Mouse (Mus musculus) lung, embryonic 14.5 days (tissue): ENCODE measurements around the gene Grin2a. TPM values are rescaled to one million over a fixed set of nuclear protein-coding genes. Genes with fewer than 3 reads are reported as not detected.

ENCODE experiments used
- ATAC-seq: fragments of 200-750 bp; cut with Nextera tagmentation; 2 replicates; pipeline ENCODE4 v1.8.0; 2017; ENCODE audit warnings: mild to moderate bottlenecking, moderate TSS enrichment, moderate library complexity; ENCODE audit not compliant: insufficient read depth
- DNase-seq: peaks from one replicate; pipeline ENCODE4 v3.0.0-alpha.2; 2015
- H3K27ac ChIP-seq: fragments of 300-500 bp; sonication (generic); 2 replicates; pipeline ENCODE4 v1.5.1; 2014; ENCODE audit warnings: low read depth, mild to moderate bottlenecking, moderate library complexity
- H3K27me3 ChIP-seq: fragments of 300-500 bp; sonication (generic); 2 replicates; pipeline ENCODE4 v1.6.1; 2014; ENCODE audit warnings: low read length, control low read depth; ENCODE audit not compliant: insufficient read depth
- H3K36me3 ChIP-seq: fragments of 300-500 bp; sonication (generic); 2 replicates; pipeline ENCODE4 v1.6.1; 2014; ENCODE audit warnings: control low read depth; ENCODE audit not compliant: insufficient read depth
- H3K4me1 ChIP-seq: fragments of 300-500 bp; sonication (generic); 2 replicates; pipeline ENCODE4 v1.6.1; 2014; ENCODE audit warnings: antibody characterized with exemption, control low read depth; ENCODE audit not compliant: insufficient read depth
- H3K4me2 ChIP-seq: fragments of 300-500 bp; sonication (generic); 2 replicates; pipeline ENCODE4 v1.6.1; 2014; ENCODE audit warnings: mild to moderate bottlenecking
- H3K4me3 ChIP-seq: fragments of 300-500 bp; sonication (generic); 2 replicates; pipeline ENCODE4 v1.5.1; 2014; ENCODE audit warnings: low read depth, low read length
- H3K9ac ChIP-seq: fragments of 300-500 bp; sonication (generic); 2 replicates; pipeline ENCODE4 v1.6.1; 2014
- H3K9me3 ChIP-seq: fragments of 300-500 bp; sonication (generic); 2 replicates; pipeline ENCODE4 v1.6.1; 2016; ENCODE audit warnings: low read depth, low read length, control low read depth
- CTCF ChIP-seq: IDR thresholded peaks from 2 replicates; pipeline ENCODE4 v1.5.1; 2016; ENCODE audit warnings: antibody characterized with exemption, low read depth
- WGBS: fragments of 180-500 bp; shearing (Covaris S2); extraction: QIAGEN DNeasy Blood & Tissue Kit; methylation state at CpG from one replicate; pipeline ENCODE4 v1.1.7; 2014; 5-methylcytosine and 5-hydroxymethylcytosine counted together
- polyA plus RNA-seq: library from polyadenylated mRNA; unstranded; fragments of >200 nt; fragmentation: Nextera tagmentation; extraction: Ambion mirVana; gene quantifications from 2 replicates; pipeline ENCODE4 v1.2.1, GENCODE M21; 2014

Grin2a gene
- polyA plus RNA-seq, 1 experiment from 2014 or later: 0.01 TPM

- H3K4me1 ChIP-seq: no peaks in the 10 kb centered on the region
Observed at GRCm38 (mm10) chr16:9607432-9607831, 387.9 kb downstream of the Grin2a start.

DNA sequence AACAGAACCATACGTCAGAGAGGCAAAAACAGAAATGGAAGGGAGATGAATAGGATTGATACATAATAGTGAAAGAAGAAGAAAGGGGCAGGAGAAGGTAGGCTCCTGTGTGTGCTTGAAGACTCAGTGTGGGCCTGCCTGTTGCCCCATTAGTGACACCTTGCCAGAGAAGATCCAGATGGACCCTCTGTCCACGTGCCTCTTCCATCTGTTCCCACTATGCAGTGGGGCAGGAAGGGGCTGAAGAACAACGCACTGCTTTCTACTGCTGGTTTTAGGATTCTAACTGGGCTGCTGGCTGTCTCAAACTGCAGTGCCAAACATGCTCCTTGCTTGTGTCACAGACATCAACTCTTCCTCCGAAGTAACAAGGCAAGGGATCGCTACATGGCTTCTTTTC lies 391.4 kb downstream of the Grin2a start:
- no peaks in the 10 kb centered on the region for H3K9me3 ChIP-seq
- 70% methylated on average over 5 of the region's 5 CpGs for WGBS
- no peak overlapping the region for H3K27ac ChIP-seq
- H3K9ac ChIP-seq: no peak overlapping the region
- no peaks in the 10 kb centered on the region for H3K4me1 ChIP-seq
- H3K4me3 ChIP-seq: no peak overlapping the region
- ATAC-seq (no peak), DNase-seq (no peak)
- no peak overlapping the region for H3K4me2 ChIP-seq
- no peaks in the 10 kb centered on the region for H3K27me3 ChIP-seq
- no peak for TF ChIP-seq CTCF
- H3K36me3 ChIP-seq: no peaks in the 10 kb centered on the region

More at GRCm38 (mm10) chr16:9607432-9607831, 387.9 kb downstream of the Grin2a start:
- Histone ChIP-seq H3K4me3 (no peak overlapping the region), H3K9me3 (no peaks in the 10 kb centered on the region), H3K36me3 (no peaks in the 10 kb centered on the region), H3K27ac (no peak overlapping the region), H3K27me3 (no peaks in the 10 kb centered on the region), H3K4me2 (no peak overlapping the region), H3K9ac (no peak overlapping the region)
- ATAC-seq (no peak), DNase-seq (no peak)
- no peak for TF ChIP-seq CTCF
- WGBS: 64% methylated on average over 2 of the region's 2 CpGs

- Histone ChIP-seq H3K36me3 (no peaks in the 10 kb centered on the region), H3K4me3 (no peak overlapping the region), H3K27me3 (no peaks in the 10 kb centered on the region), H3K4me2 (no peak overlapping the region), H3K9ac (no peak overlapping the region), H3K4me1 (no peaks in the 10 kb centered on the region), H3K27ac (no peak overlapping the region), H3K9me3 (no peaks in the 10 kb centered on the region)
- ATAC-seq (no peak), DNase-seq (no peak)
- no peak for TF ChIP-seq CTCF
- WGBS: 77% methylated on average over 2 of the region's 2 CpGs
Observed at GRCm38 (mm10) chr16:9602579-9602978, 392.8 kb downstream of the Grin2a start.

DNA sequence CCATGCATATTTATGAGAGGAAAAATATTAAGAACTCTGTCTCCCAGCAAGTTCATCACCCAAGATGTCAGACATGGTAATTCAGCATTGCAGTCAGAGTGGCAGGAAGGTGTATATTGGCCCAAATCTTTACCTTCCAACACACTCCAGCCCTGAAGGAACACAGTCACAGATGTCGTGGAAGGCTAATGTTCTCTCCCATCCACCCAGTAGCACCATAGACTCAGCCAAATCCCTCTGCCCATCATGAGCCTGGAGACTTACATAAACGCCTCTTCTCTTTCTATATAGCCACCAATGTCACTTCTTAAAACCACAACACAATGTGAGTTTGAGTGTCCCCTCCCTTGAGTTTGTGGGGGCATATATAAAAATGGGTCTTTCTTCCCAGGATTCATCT lies 406.2 kb downstream of the Grin2a start:
- WGBS: 71% methylated on average over 2 of the region's 2 CpGs
- no peaks in the 10 kb centered on the region for H3K27me3 ChIP-seq

GRCm38 (mm10) chr16:9588431-9588830 lies 406.9 kb downstream of the Grin2a start:
- Histone ChIP-seq H3K9me3 (no peaks in the 10 kb centered on the region), H3K27me3 (no peaks in the 10 kb centered on the region), H3K27ac (no peak overlapping the region), H3K4me2 (no peak overlapping the region), H3K36me3 (no peaks in the 10 kb centered on the region), H3K9ac (no peak overlapping the region), H3K4me3 (no peak overlapping the region), H3K4me1 (no peaks in the 10 kb centered on the region)
- ATAC-seq (no peak), DNase-seq (no peak)
- no peak for TF ChIP-seq CTCF
- WGBS: 61% methylated on average over 3 of the region's 3 CpGs

More for the DNA sequence above, 406.2 kb downstream of the Grin2a start:
- Histone ChIP-seq H3K4me3 (no peak overlapping the region), H3K9me3 (no peaks in the 10 kb centered on the region), H3K27ac (no peak overlapping the region), H3K4me1 (no peaks in the 10 kb centered on the region), H3K4me2 (no peak overlapping the region), H3K9ac (no peak overlapping the region), H3K36me3 (no peaks in the 10 kb centered on the region)
- DNase-seq (no peak), ATAC-seq (no peak)
- no peak for TF ChIP-seq CTCF

- H3K4me2 ChIP-seq: no peak overlapping the region
- H3K27me3 ChIP-seq: no peaks in the 10 kb centered on the region
- H3K4me1 ChIP-seq: no peaks in the 10 kb centered on the region
- DNase-seq: no peak
- H3K9me3 ChIP-seq: no peaks in the 10 kb centered on the region
- ATAC-seq: no peak
- H3K4me3 ChIP-seq: no peak overlapping the region
- no peak overlapping the region for H3K9ac ChIP-seq
- TF ChIP-seq CTCF: no peak
- no peak overlapping the region for H3K27ac ChIP-seq
- H3K36me3 ChIP-seq: no peaks in the 10 kb centered on the region
- WGBS: 69% methylated on average over 2 of the region's 2 CpGs
Observed at GRCm38 (mm10) chr16:9583981-9584380, 411.4 kb downstream of the Grin2a start.

DNA sequence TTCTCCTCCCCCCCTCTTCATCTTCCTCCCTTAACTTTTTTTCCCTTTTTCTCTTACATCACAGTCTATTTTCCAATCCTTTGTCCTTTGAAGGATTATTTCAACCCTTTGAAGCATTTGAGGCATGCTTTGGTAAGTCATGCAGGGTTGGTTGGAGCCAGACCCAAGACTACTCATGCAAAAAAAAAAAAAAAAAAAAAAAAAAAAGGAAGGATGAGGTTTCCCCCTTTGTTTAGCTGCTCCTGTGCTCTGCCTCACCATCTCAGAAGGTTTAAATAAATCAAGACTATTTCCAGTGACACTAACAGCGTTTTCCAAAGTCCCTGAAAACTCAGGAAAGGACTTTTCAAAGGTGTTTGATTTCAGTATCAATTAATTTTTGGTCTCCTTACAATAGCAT lies 423.6 kb downstream of the Grin2a start:
- no peak overlapping the region for H3K9ac ChIP-seq
- no peak for ATAC-seq
- DNase-seq: no peak
- no peaks in the 10 kb centered on the region for H3K4me1 ChIP-seq
- H3K27me3 ChIP-seq: no peaks in the 10 kb centered on the region
- no peak overlapping the region for H3K4me2 ChIP-seq
- 38% methylated on average over 1 of the region's 1 CpGs for WGBS
- TF ChIP-seq CTCF: no peak
- H3K4me3 ChIP-seq: no peak overlapping the region
- H3K27ac ChIP-seq: no peak overlapping the region
- no peaks in the 10 kb centered on the region for H3K36me3 ChIP-seq
- H3K9me3 ChIP-seq: no peaks in the 10 kb centered on the region

GRCm38 (mm10) chr16:9567286-9567685 lies 428.1 kb downstream of the Grin2a start:
- TF ChIP-seq CTCF: no peak
- no peaks in the 10 kb centered on the region for H3K27me3 ChIP-seq
- H3K4me1 ChIP-seq: no peaks in the 10 kb centered on the region
- WGBS: 26% methylated on average over 2 of the region's 2 CpGs
- H3K27ac ChIP-seq: no peak overlapping the region
- H3K36me3 ChIP-seq: no peaks in the 10 kb centered on the region
- no peak overlapping the region for H3K9ac ChIP-seq
- DNase-seq: no peak
- H3K4me2 ChIP-seq: no peak overlapping the region
- ATAC-seq: no peak
- H3K4me3 ChIP-seq: no peak overlapping the region
- no peaks in the 10 kb centered on the region for H3K9me3 ChIP-seq
